Mouse (Mus musculus) lung, adult 2 months (tissue): ENCODE measurements around the gene Gm26897.

Experiments
- CTCF ChIP-seq: fragments of 200-500 bp; IDR thresholded peaks from 2 replicates; pipeline ENCODE4 v1.5.1; 2011; ENCODE audit warnings: mild to moderate bottlenecking, low read length, control low read depth; ENCODE audit not compliant: insufficient read depth
- POLR2A ChIP-seq: fragments of 200-500 bp; IDR thresholded peaks from 2 replicates; pipeline ENCODE4 v1.6.1; 2011; ENCODE audit warnings: low read depth, mild to moderate bottlenecking, control low read depth, low read length, borderline replicate concordance; ENCODE audit errors: extremely low read depth

- TF ChIP-seq CTCF (no peak), POLR2A (no peak)
These were observed 39.1 kb downstream of the Gm26897 start for GRCm38 (mm10) chr5:111772591-111773406.
